Mouse (Mus musculus): ENCODE data around the gene Zbtb8a.
A peak's percentile ranks its signal among the peaks of the same experiment; 100 is the strongest.
"Not testable (repeated sequence)": the region's sequence is repeated elsewhere in the genome, so short reads cannot be mapped to it uniquely, and the experiment has no call there.

Gene Zbtb8a

GRCm38 (mm10) chr4:129376961-129377545 is 863 bp downstream of the Zbtb8a start:
- peak; percentile 59 for DNase-seq (ENCODE audit: low spot score)

DNA sequence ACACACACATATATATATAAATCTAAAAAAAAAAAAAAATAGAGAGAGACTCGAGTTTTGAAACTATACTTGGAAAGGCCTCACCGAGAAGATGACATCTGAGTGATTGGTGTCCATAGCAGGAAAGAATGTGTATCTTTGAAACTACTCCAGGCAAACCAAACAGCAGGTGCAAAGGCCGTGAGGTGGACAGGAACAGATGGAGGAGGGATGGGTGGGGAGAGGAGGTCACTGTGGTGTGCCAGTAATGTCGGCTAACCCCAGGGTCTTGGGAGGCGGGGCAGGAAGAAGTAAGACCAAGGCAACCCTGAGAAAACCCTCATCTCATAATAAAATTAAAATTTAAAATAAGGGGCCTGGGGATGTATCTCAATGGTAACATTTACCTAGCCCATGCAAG is 2.1 kb downstream of the Zbtb8a start:
- DNase-seq (ENCODE audit: low spot score) = no peak

DNA sequence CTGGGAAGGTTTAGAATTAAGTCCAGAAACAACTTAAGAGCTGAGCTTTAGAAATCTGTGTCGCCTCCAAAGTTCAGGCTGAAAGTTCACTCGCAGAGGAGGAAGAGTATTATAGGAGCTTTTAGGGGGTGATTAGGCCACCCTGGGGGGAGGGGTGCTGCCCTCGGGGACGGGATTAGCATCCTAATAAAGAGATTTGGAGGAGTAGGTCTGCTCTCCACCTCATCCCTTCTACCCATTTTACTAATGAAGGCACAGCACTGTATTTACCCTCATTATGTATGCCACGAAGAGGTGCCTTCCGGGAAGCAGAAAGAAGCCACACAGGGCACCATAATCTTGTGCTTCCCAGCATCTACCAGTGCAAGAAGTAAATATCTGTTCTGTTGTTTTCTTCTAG is 2.9 kb downstream of the Zbtb8a start:
- no peak for DNase-seq (ENCODE audit: low spot score)

DNA sequence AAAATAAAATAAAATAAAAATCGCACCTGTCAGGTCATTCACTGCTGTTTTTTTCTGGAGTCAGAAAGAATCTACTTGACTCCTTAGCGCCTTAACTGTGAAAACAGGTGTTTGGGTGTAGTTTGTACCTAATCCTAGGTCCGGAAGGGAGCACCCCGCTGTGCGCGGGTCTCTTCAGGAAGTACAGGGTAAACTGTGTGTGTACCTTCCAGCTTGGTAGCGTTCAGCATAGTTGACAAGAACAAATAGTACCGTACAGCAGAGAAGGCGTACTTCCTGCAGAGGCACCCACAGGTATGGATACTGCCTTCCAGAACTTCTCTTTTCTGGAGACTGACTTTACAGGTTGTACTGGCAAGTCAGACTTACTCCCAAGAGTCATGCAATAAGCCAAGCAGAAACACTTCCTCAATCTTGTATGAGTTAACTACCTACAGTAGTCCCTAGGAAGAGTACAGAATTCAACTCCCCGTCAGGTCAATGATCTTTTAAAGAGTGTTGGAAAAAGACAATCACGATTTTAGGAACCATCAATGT is 3.6 kb downstream of the Zbtb8a start:
- no peak for DNase-seq (ENCODE audit: low spot score)

- no peak for DNase-seq (ENCODE audit: low spot score)
These were observed 4.5 kb downstream of the Zbtb8a start for GRCm38 (mm10) chr4:129373202-129373976.

DNA sequence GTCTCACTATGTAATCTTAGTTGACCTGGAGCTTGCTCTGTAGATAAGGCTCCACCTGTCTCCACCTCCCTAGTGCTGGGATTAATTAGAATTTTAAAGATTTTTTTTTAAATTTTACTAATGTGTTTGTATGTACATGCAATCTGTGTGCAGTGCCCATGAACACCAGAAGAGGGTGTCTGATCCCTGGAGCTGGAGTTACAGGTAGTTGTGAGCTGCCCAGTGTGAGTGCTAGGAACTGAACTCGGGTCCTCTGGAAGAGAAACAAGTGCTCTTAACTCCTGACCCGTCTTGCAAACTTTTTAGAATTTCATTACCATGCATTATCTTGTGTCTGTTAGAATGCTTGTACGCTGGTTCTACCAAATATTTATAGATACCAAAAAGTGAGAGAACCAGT is 6.5 kb downstream of the Zbtb8a start:
- DNase-seq (ENCODE audit: low spot score) = no peak

GRCm38 (mm10) chr4:129365224-129365623 is 12.7 kb downstream of the Zbtb8a start:
- DNase-seq (ENCODE audit: low spot score) = no peak

GRCm38 (mm10) chr4:129364379-129364778 is 13.5 kb downstream of the Zbtb8a start:
- no peak for DNase-seq (ENCODE audit: low spot score)

- no peak for DNase-seq (ENCODE audit: low spot score)
These were observed 14.5 kb downstream of the Zbtb8a start for GRCm38 (mm10) chr4:129363463-129363862.

- no peak for DNase-seq (ENCODE audit: low spot score)
These were observed 15.1 kb downstream of the Zbtb8a start for GRCm38 (mm10) chr4:129362771-129363170.

DNA sequence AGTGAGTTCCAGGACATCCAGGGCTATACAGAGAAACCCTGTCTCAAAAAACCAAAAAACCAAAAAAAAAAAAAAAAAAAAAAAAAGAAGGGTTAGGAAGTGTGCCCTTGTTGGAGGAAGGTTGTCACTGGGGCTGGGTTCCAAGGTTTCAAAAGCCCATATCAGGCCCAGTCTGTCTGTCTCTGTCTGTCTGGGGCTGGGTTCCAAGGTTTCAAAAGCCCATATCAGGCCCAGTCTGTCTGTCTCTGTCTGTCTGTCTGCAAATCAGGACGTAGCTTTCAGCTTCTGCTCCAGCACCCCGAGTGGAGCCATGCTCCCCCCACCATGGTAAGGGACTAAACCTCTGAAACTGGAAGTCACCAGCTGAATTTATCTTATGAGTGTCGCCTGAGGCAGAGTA is 15.7 kb downstream of the Zbtb8a start:
- DNase-seq (ENCODE audit: low spot score) = not testable (repeated sequence)

DNA sequence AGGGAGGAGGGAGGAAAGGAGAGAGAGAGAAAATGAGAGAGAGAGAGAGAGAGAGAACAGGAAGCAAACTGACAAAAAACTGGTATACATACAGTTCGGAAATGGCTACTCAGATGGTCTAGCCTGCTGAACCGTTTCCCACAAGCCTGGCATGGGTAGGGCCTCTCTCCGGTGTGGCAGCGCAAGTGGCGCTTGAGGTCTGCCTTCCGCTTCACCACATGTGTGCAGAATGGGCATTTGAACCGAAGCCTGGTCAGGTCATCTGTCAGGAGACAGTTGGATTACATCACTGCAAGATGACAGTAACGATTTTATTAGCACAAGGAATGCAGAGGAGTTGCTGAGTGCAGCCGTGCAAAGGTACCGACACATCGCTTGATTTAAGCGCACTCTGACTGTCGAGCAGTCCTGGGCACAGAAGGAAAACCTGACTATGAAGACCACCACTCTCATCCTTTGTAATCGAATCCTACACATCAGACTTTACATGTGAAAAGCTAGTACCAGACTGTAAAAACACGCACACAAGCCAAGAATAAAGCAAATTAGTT is 20.2 kb downstream of the Zbtb8a start:
- no peak for DNase-seq (ENCODE audit: low spot score)

DNA sequence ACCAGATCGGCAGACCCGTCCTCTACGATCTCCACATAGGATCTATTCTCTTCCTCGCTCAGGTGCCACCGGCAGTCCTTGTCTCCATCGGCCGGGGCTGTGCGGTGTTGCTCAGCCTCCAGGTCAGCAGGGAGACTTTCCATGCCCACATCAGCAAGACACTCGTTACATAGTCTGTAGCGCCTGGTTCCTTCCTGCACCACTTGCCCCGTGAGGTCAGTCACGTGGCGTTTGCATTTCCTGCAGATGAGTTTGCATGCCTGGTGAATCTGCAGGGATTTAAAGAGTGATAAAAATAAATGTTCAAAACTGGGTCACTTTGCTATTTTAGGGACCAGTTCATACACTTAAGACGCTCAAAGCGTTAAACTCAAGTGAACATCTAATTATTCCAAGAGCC is 23.7 kb downstream of the Zbtb8a start:
- no peak for DNase-seq (ENCODE audit: low spot score)

- no peak for DNase-seq (ENCODE audit: low spot score)
These were observed 24.7 kb downstream of the Zbtb8a start for GRCm38 (mm10) chr4:129353176-129353575.

DNA sequence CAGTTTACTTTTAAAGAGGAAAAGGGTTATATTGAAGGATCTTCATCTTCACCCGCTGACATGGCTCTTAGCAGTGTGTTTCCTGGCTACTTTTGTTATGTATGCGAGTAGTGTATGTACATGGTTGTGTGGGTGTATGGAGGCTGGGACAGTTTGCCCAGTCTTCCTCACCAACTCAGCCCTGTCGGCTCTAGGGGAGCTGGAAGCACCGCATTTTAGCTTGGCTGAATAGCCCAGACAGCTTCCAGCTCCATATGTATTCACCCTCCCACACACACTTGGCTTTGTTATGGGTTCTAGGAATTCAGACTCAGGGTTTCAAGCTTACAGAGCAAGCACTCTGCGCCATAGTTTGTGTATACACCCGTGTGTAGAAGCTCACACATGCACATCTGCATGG is 26.8 kb downstream of the Zbtb8a start:
- no peak for DNase-seq (ENCODE audit: low spot score)

DNA sequence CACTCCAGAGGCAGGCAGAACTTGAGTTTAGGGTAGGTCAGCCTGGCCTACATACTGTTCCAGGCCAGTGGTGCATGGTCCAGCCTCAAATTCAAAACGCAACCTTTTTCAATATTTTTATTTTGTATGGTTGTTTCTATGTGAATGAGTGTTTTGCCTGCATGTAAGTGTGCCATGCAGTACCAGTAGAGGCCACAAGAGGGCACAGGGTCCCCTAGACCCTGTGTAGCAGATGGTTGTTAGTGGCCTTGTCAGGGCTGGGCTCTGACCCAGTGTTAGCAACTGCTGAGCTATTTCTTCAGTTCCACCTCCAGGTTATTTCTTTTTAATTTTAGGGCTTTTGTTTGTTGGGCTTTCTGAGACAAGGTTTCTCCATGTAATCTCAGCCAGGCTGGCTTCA is 27.3 kb downstream of the Zbtb8a start:
- peak; percentile 52 for DNase-seq (ENCODE audit: low spot score)

DNA sequence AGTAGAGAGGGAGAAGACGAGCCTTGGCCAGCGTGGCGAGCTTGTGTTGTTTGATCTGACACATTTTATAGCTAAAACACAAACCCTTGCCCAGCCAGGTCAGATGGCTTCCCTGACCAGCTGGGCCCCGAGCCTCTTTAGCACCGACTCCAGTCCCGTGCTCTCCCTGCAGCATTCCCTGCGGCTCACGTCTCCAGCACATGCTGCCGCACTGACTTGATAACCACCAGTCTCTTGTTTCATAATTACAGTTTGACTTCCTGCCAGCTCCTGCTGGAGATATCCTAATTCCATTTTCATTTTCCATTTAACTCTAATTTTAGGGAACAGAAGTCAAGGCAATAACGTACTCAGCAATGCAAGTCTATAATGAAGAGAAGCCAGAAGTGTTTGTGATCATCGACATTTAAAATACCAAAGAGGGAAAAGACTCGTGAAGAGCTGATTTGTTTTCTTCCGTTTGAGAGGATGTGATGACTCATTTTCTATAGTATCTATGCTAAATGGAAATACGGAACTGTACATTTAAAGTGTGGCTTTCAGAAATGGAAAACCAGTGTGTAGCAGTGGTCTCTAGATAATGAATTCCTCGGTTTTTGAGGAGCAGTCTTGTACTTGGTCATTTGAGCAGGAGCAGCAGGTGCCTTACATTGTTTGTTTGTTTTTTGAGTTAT is 31.3 kb downstream of the Zbtb8a start:
- no peak for DNase-seq (ENCODE audit: low spot score)

GRCm38 (mm10) chr4:129342705-129343104 is 35.2 kb downstream of the Zbtb8a start:
- DNase-seq (ENCODE audit: low spot score) = no peak

DNA sequence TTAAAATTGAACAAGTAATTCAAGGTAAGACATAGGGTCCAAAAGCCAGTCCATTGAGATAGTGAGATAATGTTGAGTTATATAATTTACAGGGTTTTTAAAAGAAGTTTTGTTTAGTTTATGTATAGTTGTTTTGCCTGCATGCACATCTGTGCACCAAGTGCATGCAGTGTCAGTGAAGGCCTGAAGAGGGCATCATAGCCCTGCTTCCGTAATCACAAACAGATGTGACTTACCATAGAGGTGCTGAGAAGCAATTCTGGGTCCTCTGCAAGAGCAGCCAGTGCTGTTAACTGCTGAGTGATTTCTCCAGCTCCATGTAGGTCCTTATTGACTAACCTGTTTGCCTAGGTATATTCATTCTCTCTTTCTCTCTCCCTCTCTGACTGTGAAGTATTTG is 36.0 kb downstream of the Zbtb8a start:
- no peak for DNase-seq (ENCODE audit: low spot score)

- DNase-seq (ENCODE audit: low spot score) = no peak
These were observed 38.2 kb downstream of the Zbtb8a start for GRCm38 (mm10) chr4:129339743-129340142.

DNA sequence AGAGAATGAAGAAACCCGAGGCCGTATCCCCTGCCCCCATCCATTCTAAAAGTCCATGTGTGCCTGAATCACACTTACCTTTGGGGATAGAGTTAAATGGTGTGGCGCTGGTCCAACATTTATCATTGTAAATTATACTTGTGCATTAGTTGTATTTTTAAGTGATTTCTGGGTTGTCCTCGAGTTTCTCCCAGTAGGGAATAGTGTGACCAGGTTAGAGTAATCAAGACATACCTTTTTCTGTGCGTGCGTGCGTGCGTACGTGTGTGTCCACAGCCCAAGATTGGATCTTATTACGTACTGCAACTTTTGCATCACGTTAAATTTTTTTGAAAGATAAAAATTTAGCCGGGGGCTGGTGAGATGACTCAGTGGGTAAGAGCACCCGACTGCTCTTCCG is 41.6 kb downstream of the Zbtb8a start:
- no peak for DNase-seq (ENCODE audit: low spot score)

GRCm38 (mm10) chr4:129335216-129336074 is 42.5 kb downstream of the Zbtb8a start, which contains the start of the genes Rbbp4 and Zbtb8os:
TSS of gene Rbbp4 (minus strand) at chr4:129335370.
TSS of gene Zbtb8os (plus strand) at chr4:129335695.
- peak; percentile 99 for DNase-seq (ENCODE audit: low spot score)

All from yolk sac, embryonic 10.5 days (tissue).